Mouse (Mus musculus): ENCODE results near the gene Vmn2r19.

- no peak for TF ChIP-seq POLR2A (IDR thresholded peaks at IDR 0.05; ENCODE audit: borderline replicate concordance, low read depth, low read length)
- no peak for TF ChIP-seq CTCF (IDR thresholded peaks at IDR 0.05; ENCODE audit: low read depth, low read length)
Measured at GRCm38 (mm10) chr6:123264194-123264593, 43.9 kb upstream of the Vmn2r19 start.

Data from bone marrow macrophage, adult 2 months (primary cell).